Mouse (Mus musculus) cerebellum, adult 2 months (tissue): Measurements from ENCODE around the gene Daglb.

Experiments
- CTCF ChIP-seq: fragments of 200-500 bp; IDR thresholded peaks from 2 replicates; pipeline ENCODE4 v1.5.1; 2011; ENCODE audit warnings: low read depth, mild to moderate bottlenecking, control low read depth, low read length, moderate library complexity, borderline replicate concordance; ENCODE audit not compliant: insufficient read depth
- POLR2A ChIP-seq: fragments of 200-500 bp; IDR thresholded peaks from 2 replicates; pipeline ENCODE4 v1.6.1; 2011; ENCODE audit warnings: low read length, control low read depth, borderline replicate concordance; ENCODE audit not compliant: insufficient read depth

GRCm38 (mm10) chr5:143467931-143468330 is 3.5 kb downstream of the Daglb start:
- TF ChIP-seq CTCF (no peak), POLR2A (no peak)
